Mouse (Mus musculus) 3T3-L1 (cell line): Measurements from ENCODE around the gene Tcirg1.

ENCODE experiments used
- DNase-seq: peaks from one replicate; pipeline ENCODE4 v3.0.0-alpha.2; 2015; ENCODE audit warnings: low read depth, low spot score

Tcirg1 gene

DNA sequence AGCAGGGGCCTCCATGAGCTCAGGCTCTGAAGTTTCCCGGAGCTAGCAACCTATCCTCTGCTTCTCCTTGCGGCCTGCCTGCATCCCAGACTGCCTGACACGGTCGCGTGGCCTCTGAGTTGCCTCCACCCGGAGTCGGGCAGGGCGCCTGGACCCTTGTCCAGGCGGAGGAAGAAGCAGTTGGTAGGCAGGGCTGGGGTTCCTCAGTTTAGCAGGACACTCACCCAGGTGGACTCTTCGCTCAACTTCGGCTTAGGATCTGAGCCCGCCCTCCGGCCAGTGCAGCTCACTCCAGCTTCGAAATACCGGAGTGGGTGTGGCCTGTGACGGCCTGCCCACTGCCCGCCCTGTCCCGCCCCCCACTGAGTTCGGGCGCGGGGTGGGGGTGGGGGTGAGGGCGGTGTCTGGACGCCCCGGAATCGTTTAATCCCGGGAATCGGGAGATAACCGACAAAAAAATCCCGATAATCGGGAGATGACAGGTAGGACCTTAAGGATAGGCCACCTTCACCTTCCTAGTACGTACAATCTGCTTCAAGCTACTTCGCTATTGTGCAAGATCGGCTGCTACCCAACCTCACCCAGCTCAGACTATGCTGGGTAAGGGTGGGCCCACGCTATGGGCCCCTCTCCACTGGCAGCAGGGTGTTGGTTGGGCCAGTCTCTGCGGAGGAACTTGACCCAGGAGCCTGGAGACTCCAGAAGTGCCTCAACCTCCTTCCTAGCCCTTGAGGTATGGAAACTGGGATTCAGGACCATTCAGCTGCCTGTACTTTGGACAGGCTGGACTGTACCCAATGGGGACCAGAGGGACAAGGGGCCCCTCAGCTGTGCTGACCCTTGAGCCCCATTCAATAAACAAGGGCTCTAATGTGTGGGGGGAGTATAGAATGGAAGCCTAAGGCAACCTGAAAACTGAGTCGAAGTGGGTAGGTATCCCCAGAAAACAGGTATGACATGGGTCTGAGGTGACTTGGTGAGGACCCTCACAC lies at the start of gene Tcirg1:
TSS of gene Tcirg1 (minus strand) at position 339 of the 992 bp plus-strand sequence.
- peak; percentile 89 for DNase-seq

GRCm38 (mm10) chr19:3955804-3956203 lies 48.9 kb upstream of the Tcirg1 start:
- no peak for DNase-seq

- no peak for DNase-seq
Observed at GRCm38 (mm10) chr19:3955033-3955432, 48.1 kb upstream of the Tcirg1 start.

- DNase-seq = no peak
Observed at GRCm38 (mm10) chr19:3952099-3952498, 45.2 kb upstream of the Tcirg1 start.

- no peak for DNase-seq
Observed at GRCm38 (mm10) chr19:3951461-3951860, 44.5 kb upstream of the Tcirg1 start.

DNA sequence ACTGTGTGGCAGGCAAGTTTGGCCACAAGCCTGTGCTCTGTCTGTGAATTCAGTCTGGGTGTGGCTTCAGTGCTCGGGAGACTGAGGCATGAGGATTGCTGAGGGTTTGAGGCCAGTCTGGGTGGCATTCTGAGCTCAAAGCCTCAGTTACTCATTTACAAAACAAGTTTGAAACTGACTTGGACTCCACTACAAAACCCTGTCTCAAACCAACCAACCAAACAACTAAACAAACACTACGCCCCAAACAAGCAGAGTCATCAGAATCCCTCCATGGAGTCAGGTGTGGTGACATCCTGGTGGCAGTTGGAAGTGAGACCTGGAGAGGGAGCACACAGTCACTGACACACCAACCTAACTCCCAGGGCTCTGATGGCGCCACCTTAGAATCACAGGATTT lies 43.4 kb upstream of the Tcirg1 start:
- DNase-seq = no peak

DNA sequence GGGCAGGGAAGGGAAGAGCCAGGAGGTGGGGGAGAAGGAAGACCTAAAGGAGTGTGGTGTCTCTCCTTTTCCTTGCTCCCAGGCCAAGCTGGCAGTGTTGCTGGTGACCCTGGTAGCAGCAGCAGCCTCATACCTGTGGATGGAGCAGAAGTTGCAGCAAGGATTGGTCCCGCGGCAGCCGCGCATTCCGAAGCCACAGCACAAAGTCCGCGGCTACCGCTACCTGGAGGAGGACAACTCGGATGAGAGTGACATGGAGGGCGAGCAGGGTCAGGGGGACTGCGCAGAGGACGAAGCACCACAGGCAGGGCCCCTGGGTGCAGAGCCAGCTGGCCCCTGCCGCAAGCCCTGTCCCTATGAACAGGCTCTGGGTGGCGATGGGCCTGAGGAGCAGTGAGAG lies 41.6 kb upstream of the Tcirg1 start:
- no peak for DNase-seq

GRCm38 (mm10) chr19:3947813-3948212 lies 40.9 kb upstream of the Tcirg1 start:
- no peak for DNase-seq

GRCm38 (mm10) chr19:3946715-3947114 lies 39.8 kb upstream of the Tcirg1 start:
- DNase-seq = peak; percentile 84

- no peak for DNase-seq
Observed at GRCm38 (mm10) chr19:3945872-3946564, 39.1 kb upstream of the Tcirg1 start.

DNA sequence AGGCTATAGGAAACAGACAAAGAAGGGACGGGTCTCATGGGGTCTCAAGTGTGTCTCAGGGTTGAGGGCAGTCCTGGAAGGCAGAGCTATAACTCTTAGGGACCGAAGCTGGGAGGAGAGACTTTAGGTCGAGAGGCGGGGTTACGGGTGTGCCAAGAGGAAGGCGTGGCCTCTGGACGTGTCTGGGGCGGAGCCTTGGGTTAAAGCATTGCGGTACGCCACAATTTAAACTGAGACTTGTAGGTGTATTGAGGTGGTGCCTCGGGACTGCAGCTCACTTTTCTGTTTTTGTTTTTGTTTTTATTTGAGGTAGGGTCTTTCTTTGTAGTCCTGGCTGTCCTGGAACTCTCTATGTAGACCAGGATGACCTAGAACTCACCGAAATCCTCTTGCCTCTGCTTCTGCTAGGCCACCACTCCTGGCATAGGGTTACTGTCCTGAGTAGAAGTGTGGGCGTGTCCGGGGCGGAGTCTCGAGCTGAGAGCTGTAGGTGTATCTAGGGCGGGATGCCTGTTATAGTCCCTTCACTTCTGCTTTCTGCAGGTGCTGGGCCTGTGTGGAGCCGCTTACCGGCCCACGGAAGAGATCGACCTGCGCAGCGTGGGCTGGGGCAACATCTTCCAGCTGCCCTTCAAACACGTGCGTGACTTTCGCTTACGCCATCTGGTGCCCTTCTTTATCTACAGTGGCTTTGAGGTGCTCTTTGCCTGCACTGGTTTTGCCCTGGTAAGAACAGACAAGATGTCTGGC lies 36.2 kb upstream of the Tcirg1 start:
- no peak for DNase-seq

DNA sequence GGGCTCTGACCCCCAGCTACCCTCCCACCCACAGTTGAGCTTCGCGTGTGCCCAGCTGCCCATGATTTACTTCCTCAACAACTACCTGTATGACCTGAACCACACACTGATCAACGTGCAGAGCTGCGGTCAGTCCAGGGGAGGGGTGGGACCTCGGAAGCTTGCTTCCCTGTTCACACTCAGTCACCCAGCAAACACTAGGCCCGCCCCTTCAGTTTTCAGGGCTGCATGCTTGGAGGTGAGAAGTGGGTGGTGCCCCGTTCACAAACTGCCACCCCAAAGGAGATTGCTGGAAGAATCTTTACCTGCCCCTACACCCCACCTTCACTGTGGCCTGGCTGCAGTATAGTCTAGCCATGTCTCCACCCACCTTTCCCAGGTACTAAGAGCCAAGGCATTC lies 35.4 kb upstream of the Tcirg1 start:
- DNase-seq = no peak

DNA sequence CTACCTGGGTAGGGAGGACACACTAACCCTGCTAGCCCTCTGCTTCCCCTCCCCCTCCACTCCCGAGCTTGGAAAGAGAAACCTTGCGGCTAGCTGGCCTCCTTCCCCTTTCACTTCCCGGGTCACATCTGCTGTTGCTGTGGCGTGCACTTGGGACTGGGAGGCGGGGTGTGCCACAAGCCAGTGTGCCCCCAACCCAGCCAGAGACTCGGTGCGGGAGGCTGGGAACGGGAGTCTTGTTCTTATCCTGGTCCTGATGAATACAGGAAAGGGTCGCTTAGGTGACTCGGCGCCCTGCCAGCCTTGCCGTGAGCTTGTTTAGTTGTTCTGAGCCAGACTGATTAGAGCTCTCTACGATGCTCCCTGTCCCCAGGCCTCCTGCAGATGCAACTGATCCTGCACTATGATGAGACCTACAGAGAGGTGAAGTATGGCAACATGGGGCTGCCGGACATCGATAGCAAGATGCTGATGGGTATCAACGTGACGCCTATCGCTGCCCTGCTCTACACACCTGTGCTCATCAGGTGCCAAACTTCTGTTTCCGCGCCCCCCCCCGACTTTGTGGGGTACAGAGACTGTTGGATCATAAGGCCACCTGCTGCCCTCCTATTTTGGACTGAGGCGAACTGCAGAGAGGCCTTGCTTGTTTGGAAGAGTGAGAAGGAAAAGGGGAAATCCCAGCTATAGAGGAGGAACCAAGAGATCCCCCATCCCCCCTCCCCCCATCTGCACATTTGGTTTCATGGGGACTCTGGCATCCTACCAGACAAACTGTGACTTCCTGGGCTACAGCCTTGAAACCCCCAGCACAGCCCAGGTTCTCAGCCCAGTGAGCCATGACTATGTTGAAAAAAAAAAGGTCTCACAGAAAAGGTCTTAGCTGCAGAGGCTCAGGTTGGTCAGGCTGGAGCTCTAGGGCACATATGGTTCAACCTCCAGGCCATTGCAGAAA lies 29.2 kb upstream of the Tcirg1 start:
- DNase-seq = no peak

GRCm38 (mm10) chr19:3935032-3935895 lies 28.3 kb upstream of the Tcirg1 start, which contains the start of gene Unc93b1:
Gene Unc93b1 (plus strand): TSS chr19:3935186.
- peak; percentile 72 for DNase-seq

DNA sequence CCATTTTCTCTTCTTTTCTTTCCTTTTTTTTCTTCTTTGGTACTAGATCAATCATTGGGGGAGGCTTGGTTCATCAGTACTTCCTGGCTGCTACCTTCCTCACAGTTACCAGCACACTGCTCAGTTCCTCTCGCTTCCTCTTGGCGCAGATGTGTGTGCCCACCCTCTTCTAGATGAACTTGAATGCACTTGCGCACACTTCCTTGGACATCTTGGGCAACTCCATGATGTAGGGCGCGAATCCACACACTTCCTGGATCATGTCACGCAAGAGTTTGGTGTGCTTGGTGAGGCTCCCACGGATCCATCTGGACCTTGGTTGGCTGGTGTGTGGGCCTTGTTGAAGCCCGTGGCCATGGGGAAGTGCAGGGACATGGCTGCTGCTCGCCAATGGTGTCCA lies 24.8 kb upstream of the Tcirg1 start:
- DNase-seq = no peak

GRCm38 (mm10) chr19:3930262-3931057 lies 23.5 kb upstream of the Tcirg1 start:
- no peak for DNase-seq

- peak; percentile 89 for DNase-seq
Observed at GRCm38 (mm10) chr19:3929211-3929941, 22.4 kb upstream of the Tcirg1 start, which contains the start of gene Aldh3b1. Gene Aldh3b1 (minus strand): TSS chr19:3929808.

- DNase-seq = no peak
Observed at GRCm38 (mm10) chr19:3928779-3929178, 21.8 kb upstream of the Tcirg1 start.
